Mouse (Mus musculus) neural tube, embryonic 14.5 days (tissue): ENCODE results near the gene Gm11084. TPM values are rescaled to one million over a fixed set of nuclear protein-coding genes. Genes with fewer than 3 reads are reported as not detected.

Experiments
- ATAC-seq: fragments of 200-750 bp; cut with Nextera tagmentation; 2 replicates; pipeline ENCODE4 v1.8.0; 2017; ENCODE audit warnings: low read depth, mild to moderate bottlenecking, moderate TSS enrichment, moderate library complexity
- H3K27ac ChIP-seq: fragments of 300-500 bp; sonication (generic); 2 replicates; pipeline ENCODE4 v1.5.1; 2014; ENCODE audit warnings: low read depth, mild to moderate bottlenecking, control low read depth, low read length, moderate library complexity, mixed read lengths
- H3K27me3 ChIP-seq: fragments of 300-500 bp; sonication (generic); 2 replicates; pipeline ENCODE4 v1.6.1; 2014; ENCODE audit warnings: low read length; ENCODE audit not compliant: control insufficient read depth, insufficient read depth
- H3K36me3 ChIP-seq: fragments of 300-500 bp; sonication (generic); 2 replicates; pipeline ENCODE4 v1.6.1; 2014; ENCODE audit warnings: low read length, mixed read lengths; ENCODE audit not compliant: control insufficient read depth, insufficient read depth
- H3K4me1 ChIP-seq: fragments of 300-500 bp; sonication (generic); 2 replicates; pipeline ENCODE4 v1.6.1; 2014; ENCODE audit warnings: low read length; ENCODE audit not compliant: control insufficient read depth, insufficient read depth
- H3K4me2 ChIP-seq: fragments of 300-500 bp; sonication (generic); 2 replicates; pipeline ENCODE4 v1.6.1; 2014; ENCODE audit warnings: mild to moderate bottlenecking, low read depth, low read length, control low read depth
- H3K4me3 ChIP-seq: fragments of 300-500 bp; sonication (generic); 2 replicates; pipeline ENCODE4 v1.5.1; 2014; ENCODE audit warnings: low read depth, low read length, control low read depth, mixed read lengths
- H3K9ac ChIP-seq: fragments of 300-500 bp; sonication (generic); replicated peaks from 2 replicates; pipeline ENCODE4 v1.6.1; 2014; ENCODE audit warnings: low read depth, mild to moderate bottlenecking, control low read depth, low read length, mixed read lengths
- H3K9me3 ChIP-seq: fragments of 300-500 bp; sonication (generic); 2 replicates; pipeline ENCODE4 v1.6.1; 2016; ENCODE audit warnings: low read length; ENCODE audit not compliant: control insufficient read depth
- WGBS: fragments of 180-500 bp; shearing (Covaris S2); extraction: QIAGEN DNeasy Blood & Tissue Kit; methylation state at CpG from one replicate; pipeline ENCODE4 v1.1.7; 2014; 5-methylcytosine and 5-hydroxymethylcytosine counted together
- polyA plus RNA-seq: library from polyadenylated mRNA; unstranded; fragments of >200 nt; fragmentation: Nextera tagmentation; extraction: Ambion mirVana; gene quantifications from 2 replicates; pipeline ENCODE4 v1.2.1, GENCODE M21; 2014

The Gm11084 gene
- polyA plus RNA-seq, 1 experiment from 2014 or later, result not detected

DNA sequence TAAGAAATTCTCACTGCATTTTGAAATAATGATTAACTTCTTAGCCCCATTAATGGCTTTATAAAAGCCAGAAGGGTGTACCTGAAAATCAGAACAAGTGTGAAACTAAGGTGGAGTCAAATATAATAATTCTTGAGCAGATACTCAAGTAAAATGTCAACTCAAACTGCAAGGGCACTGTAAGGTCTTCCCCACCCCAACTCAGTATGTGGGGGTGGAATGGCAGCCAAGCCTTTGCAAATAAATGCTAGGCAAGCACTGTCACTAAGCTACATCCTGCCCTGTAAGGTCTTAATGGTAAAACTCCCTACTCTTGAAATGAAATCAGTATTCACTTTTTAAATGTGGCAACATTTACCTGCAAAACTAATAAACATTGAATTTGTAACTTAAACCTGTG, 10.5 kb downstream of the Gm11084 start:
- no peaks in the 10 kb centered on the region for H3K27me3 ChIP-seq
- H3K36me3 ChIP-seq, result peaks cover 3% of the 10 kb centered on the region
- no peak for ATAC-seq
- H3K9ac ChIP-seq, result no peak overlapping the region
- H3K9me3 ChIP-seq, result no peaks in the 10 kb centered on the region
- no peak overlapping the region for H3K4me3 ChIP-seq
- H3K4me2 ChIP-seq, result no peak overlapping the region
- no peak overlapping the region for H3K27ac ChIP-seq
- peaks cover 21% of the 10 kb centered on the region for H3K4me1 ChIP-seq

GRCm38 (mm10) chr2:72970831-72971230, 15.7 kb downstream of the Gm11084 start:
- Histone ChIP-seq H3K36me3 (peaks cover 18% of the 10 kb centered on the region), H3K27ac (no peak overlapping the region)
- 87% methylated on average over 6 of the region's 6 CpGs for WGBS

DNA sequence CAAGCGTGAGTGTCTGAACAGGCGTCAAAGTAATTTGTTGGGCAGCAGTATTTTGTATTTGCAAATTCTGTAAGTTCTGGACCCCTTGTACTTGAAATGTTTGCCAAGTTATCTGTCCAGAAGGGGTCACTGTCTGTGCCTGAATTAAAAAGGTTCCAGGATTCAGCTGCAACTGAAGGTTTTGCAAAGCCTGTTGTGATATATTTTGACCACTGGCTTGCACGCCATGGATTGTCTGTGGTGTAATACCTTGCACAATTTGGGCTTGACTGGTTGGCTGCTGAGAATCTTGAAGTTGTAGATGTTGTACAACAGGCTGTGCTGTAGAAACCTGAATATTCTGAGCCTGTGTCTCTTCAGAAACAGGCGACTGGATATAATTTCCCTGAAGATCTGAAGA, 16.2 kb downstream of the Gm11084 start:
- 0 out of 2 replicates have a peak, but pooled peaks cover 3% of the 10 kb centered on the region for H3K4me1 ChIP-seq
- H3K36me3 ChIP-seq, result peaks cover 18% of the 10 kb centered on the region
- H3K4me3 ChIP-seq, result no peak overlapping the region
- ATAC-seq, result no peak
- no peak overlapping the region for H3K27ac ChIP-seq
- no peaks in the 10 kb centered on the region for H3K27me3 ChIP-seq
- H3K9ac ChIP-seq, result no peak overlapping the region
- 94% methylated on average over 4 of the region's 4 CpGs for WGBS
- H3K9me3 ChIP-seq, result no peaks in the 10 kb centered on the region
- no peak overlapping the region for H3K4me2 ChIP-seq

More at GRCm38 (mm10) chr2:72970831-72971230, 15.7 kb downstream of the Gm11084 start:
- no peaks in the 10 kb centered on the region for H3K9me3 ChIP-seq
- no peak for ATAC-seq
- H3K4me1 ChIP-seq, result peaks cover 3% of the 10 kb centered on the region; the same call in 1 of the 2 replicates
- H3K4me3 ChIP-seq, result no peak overlapping the region
- H3K27me3 ChIP-seq, result no peaks in the 10 kb centered on the region
- no peak overlapping the region for H3K4me2 ChIP-seq
- H3K9ac ChIP-seq, result no peak overlapping the region

DNA sequence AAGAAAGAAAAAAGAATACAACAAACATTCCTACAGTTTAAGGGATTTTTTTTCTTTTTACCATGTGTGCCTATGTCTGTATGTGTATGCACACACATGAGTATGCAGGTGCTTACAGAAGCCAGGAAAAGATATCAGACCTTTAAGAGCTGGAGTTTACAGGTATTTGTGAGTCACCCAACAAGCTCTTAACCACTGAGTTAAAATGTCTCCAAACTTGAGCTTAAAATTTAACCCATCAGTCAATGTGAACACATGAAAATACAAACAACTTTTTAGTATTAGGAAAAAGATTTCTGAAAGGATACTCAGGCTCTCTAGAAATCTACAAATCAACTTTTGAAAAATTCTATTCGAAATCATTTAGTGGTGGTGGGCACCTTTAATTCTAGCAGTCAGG, 18.0 kb downstream of the Gm11084 start:
- WGBS, result 98% methylated on average over 1 of the region's 1 CpGs
- Histone ChIP-seq H3K4me3 (no peak overlapping the region), H3K9ac (no peak overlapping the region), H3K27me3 (no peaks in the 10 kb centered on the region), H3K9me3 (no peaks in the 10 kb centered on the region), H3K27ac (no peak overlapping the region), H3K4me2 (no peak overlapping the region), H3K36me3 (peaks cover 18% of the 10 kb centered on the region), H3K4me1 (no peaks in the 10 kb centered on the region)
- no peak for ATAC-seq

DNA sequence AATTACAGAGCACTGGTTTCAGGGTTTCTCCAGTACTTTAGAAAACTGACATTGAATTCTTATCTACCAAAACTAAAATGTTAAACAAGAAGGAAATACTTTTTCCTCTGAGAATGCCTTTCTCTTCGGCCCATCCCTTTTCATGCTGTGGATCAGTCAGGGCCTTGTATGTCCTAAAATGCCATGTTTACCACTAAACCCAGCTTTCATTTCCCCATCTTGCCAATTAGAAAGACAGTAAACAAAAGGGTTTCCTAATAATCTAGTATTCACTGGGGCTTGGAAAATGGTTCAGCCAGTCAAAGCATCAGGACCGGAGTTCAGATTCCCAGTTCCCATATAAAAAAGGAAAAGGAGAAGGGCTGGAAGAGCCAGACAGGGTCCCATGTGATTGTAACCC, 21.1 kb downstream of the Gm11084 start:
- 82% methylated on average over 2 of the region's 2 CpGs for WGBS
- Histone ChIP-seq H3K36me3 (peaks cover 9% of the 10 kb centered on the region), H3K4me2 (no peak overlapping the region), H3K27me3 (no peaks in the 10 kb centered on the region), H3K9me3 (no peaks in the 10 kb centered on the region), H3K4me3 (no peak overlapping the region), H3K27ac (no peak overlapping the region), H3K9ac (no peak overlapping the region), H3K4me1 (no peaks in the 10 kb centered on the region)
- no peak for ATAC-seq

GRCm38 (mm10) chr2:72956415-72956814, 30.1 kb downstream of the Gm11084 start:
- Histone ChIP-seq H3K9me3 (no peaks in the 10 kb centered on the region), H3K36me3 (no peaks in the 10 kb centered on the region), H3K4me1 (no peaks in the 10 kb centered on the region), H3K9ac (no peak overlapping the region), H3K4me3 (no peak overlapping the region), H3K27ac (no peak overlapping the region), H3K4me2 (no peak overlapping the region), H3K27me3 (no peaks in the 10 kb centered on the region)
- 94% methylated on average over 3 of the region's 3 CpGs for WGBS
- ATAC-seq, result no peak

DNA sequence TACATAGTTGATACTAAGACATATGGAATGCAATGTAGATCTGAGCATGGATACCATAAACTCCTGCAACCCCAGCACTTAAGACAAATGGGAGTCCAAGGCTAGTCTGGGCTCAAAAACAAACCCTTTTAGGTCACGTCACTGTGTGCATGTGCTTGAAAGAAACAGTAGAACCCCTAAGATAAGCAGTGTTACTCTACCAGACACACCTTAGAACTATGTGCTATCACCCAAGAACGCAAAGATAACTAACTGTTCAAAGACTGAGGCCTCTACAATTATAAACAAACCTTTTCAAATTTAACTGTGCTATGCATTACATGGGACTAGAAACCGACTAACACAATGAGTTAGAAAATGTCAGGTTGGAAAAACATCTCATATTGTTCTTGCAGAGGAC, 33.5 kb downstream of the Gm11084 start:
- Histone ChIP-seq H3K4me1 (no peaks in the 10 kb centered on the region), H3K36me3 (no peaks in the 10 kb centered on the region), H3K9ac (no peak overlapping the region), H3K27me3 (no peaks in the 10 kb centered on the region), H3K27ac (no peak overlapping the region), H3K4me2 (no peak overlapping the region), H3K9me3 (no peaks in the 10 kb centered on the region), H3K4me3 (no peak overlapping the region)
- 95% methylated on average over 3 of the region's 3 CpGs for WGBS
- ATAC-seq, result no peak

DNA sequence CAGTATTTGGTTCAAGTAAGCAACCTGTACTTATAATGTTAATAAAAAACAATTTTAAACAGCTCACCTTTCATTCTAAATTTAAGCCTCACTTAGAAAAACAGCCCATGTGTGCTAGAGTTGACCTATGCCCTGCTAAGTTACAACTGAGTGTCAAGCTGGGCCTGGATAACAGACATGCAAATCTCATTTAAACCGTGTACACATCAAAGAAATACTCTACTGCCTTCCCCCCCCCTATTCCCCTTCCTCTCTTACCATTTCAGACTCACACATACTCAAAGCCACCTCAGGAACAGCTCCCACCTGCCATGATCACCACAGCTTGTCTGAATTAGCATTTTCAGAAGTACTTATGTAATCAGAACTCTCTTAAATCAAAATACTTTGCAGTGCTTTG, 50.6 kb downstream of the Gm11084 start:
- H3K36me3 ChIP-seq, result peaks cover 15% of the 10 kb centered on the region
- H3K4me2 ChIP-seq, result no peak overlapping the region
- no peak for ATAC-seq
- WGBS, result 16% methylated on average over 1 of the region's 1 CpGs
- no peak overlapping the region for H3K9ac ChIP-seq
- H3K4me3 ChIP-seq, result no peak overlapping the region
- no peaks in the 10 kb centered on the region for H3K9me3 ChIP-seq
- H3K27ac ChIP-seq, result no peak overlapping the region
- H3K4me1 ChIP-seq, result no peaks in the 10 kb centered on the region
- no peaks in the 10 kb centered on the region for H3K27me3 ChIP-seq

GRCm38 (mm10) chr2:72932186-72932585, 54.3 kb downstream of the Gm11084 start:
- H3K4me1 ChIP-seq, result no peaks in the 10 kb centered on the region
- no peak for ATAC-seq
- no peaks in the 10 kb centered on the region for H3K36me3 ChIP-seq
- no peak overlapping the region for H3K4me2 ChIP-seq
- no peak overlapping the region for H3K27ac ChIP-seq
- no peaks in the 10 kb centered on the region for H3K27me3 ChIP-seq
- no peak overlapping the region for H3K4me3 ChIP-seq
- H3K9me3 ChIP-seq, result no peaks in the 10 kb centered on the region
- H3K9ac ChIP-seq, result no peak overlapping the region

DNA sequence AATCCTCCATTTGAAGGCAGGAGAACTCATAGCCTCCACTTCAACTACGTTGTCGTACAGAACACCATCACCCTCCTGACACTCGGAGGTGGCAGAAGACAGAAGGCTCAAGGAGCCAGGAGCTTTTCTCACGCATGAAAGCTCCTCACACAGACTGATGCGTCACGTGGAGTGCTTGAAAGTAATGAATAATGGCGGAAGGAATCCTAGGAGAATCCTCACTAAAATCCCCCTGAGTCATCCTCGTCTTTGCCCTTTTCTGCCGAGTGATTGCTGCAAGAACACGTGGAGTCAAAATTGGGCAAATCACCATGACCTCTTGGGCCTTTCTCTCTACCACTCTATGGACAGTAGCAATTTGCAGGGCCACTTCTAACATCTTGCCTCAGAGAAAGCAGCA, 61.5 kb downstream of the Gm11084 start:
- Histone ChIP-seq H3K4me3 (no peak overlapping the region), H3K27ac (no peak overlapping the region), H3K27me3 (no peaks in the 10 kb centered on the region), H3K9me3 (no peaks in the 10 kb centered on the region), H3K4me2 (no peak overlapping the region), H3K36me3 (no peaks in the 10 kb centered on the region), H3K4me1 (no peaks in the 10 kb centered on the region), H3K9ac (no peak overlapping the region)
- WGBS, result 83% methylated on average over 10 of the region's 10 CpGs
- ATAC-seq, result no peak
